Mouse (Mus musculus): ENCODE data around the gene Defb45. TPM values are rescaled to one million over a fixed set of nuclear protein-coding genes. Genes with fewer than 3 reads are reported as not detected.

The Defb45 gene
- polyA plus RNA-seq, 1 experiment from 2014 or later: not detected

- Histone ChIP-seq H3K4me1 (no peaks in the 10 kb centered on the region), H3K36me3 (no peaks in the 10 kb centered on the region), H3K4me3 (no peak within 1 kb of the TSS), H3K4me2 (replicated peaks) (no peak within 1 kb of the TSS), H3K9ac (no peak within 1 kb of the TSS), H3K27ac (no peak within 1 kb of the TSS), H3K27me3 (no peaks in the 10 kb centered on the region), H3K9me3 (no peaks in the 10 kb centered on the region)
- no peak for ATAC-seq (ENCODE audit: low FRiP score, low read depth)
- 88% methylated on average over 5 of the region's 5 CpGs for WGBS
These were observed 30.2 kb downstream of the Defb45 start, which contains the start of gene Gm17416 for GRCm38 (mm10) chr2:152569038-152569437. Gene Gm17416 (plus strand): TSS chr2:152569338.

- H3K4me3 ChIP-seq: no peak overlapping the region
- no peak overlapping the region for H3K27ac ChIP-seq
- ATAC-seq (ENCODE audit: low FRiP score, low read depth): no peak
- no peak overlapping the region for H3K4me2 ChIP-seq (replicated peaks)
- WGBS: 90% methylated on average over 7 of the region's 7 CpGs
- no peaks in the 10 kb centered on the region for H3K36me3 ChIP-seq
- H3K4me1 ChIP-seq: no peaks in the 10 kb centered on the region
- no peaks in the 10 kb centered on the region for H3K27me3 ChIP-seq
- H3K9ac ChIP-seq: no peak overlapping the region
- no peaks in the 10 kb centered on the region for H3K9me3 ChIP-seq
These were observed 42.5 kb downstream of the Defb45 start for GRCm38 (mm10) chr2:152556655-152557054.

- Histone ChIP-seq H3K27ac (no peak overlapping the region), H3K9ac (no peak overlapping the region), H3K27me3 (no peaks in the 10 kb centered on the region), H3K36me3 (no peaks in the 10 kb centered on the region), H3K4me3 (peak overlapping the region; percentile 18), H3K4me2 (replicated peaks) (peak overlapping the region; percentile 46), H3K9me3 (no peaks in the 10 kb centered on the region), H3K4me1 (no peaks in the 10 kb centered on the region)
- ATAC-seq (ENCODE audit: low FRiP score, low read depth): no peak
- 12% methylated on average over 16 of the region's 16 CpGs for WGBS
These were observed 45.3 kb downstream of the Defb45 start for GRCm38 (mm10) chr2:152553774-152554423.

- Histone ChIP-seq H3K4me1 (no peaks in the 10 kb centered on the region), H3K9ac (no peak overlapping the region), H3K36me3 (no peaks in the 10 kb centered on the region), H3K27me3 (no peaks in the 10 kb centered on the region), H3K9me3 (0 out of 2 replicates have a peak, but pooled peaks cover under 1% of the 10 kb centered on the region), H3K4me2 (replicated peaks) (no peak overlapping the region), H3K27ac (no peak overlapping the region), H3K4me3 (no peak overlapping the region)
- no peak for ATAC-seq (ENCODE audit: low FRiP score, low read depth)
- WGBS: 79% methylated on average over 5 of the region's 5 CpGs
These were observed 51.1 kb downstream of the Defb45 start for GRCm38 (mm10) chr2:152548124-152548523.

GRCm38 (mm10) chr2:152544691-152545090 lies 54.5 kb downstream of the Defb45 start:
- WGBS: 22% methylated on average over 4 of the region's 4 CpGs
- Histone ChIP-seq H3K36me3 (no peaks in the 10 kb centered on the region), H3K4me1 (peaks cover 4% of the 10 kb centered on the region; the same call in 1 of the 2 replicates), H3K9me3 (peaks cover 6% of the 10 kb centered on the region; the same call in 1 of the 2 replicates), H3K27me3 (no peaks in the 10 kb centered on the region), H3K4me3 (no peak overlapping the region), H3K4me2 (replicated peaks) (no peak overlapping the region), H3K27ac (no peak overlapping the region), H3K9ac (no peak overlapping the region)
- ATAC-seq (ENCODE audit: low FRiP score, low read depth): no peak

GRCm38 (mm10) chr2:152543478-152543877 lies 55.7 kb downstream of the Defb45 start:
- H3K4me2 ChIP-seq (replicated peaks): no peak overlapping the region
- H3K4me3 ChIP-seq: no peak overlapping the region
- no peak for ATAC-seq (ENCODE audit: low FRiP score, low read depth)
- no peaks in the 10 kb centered on the region for H3K27me3 ChIP-seq
- 55% methylated on average over 4 of the region's 4 CpGs for WGBS
- peaks cover 6% of the 10 kb centered on the region; the same call in 1 of the 2 replicates for H3K9me3 ChIP-seq
- peaks cover 4% of the 10 kb centered on the region for H3K4me1 ChIP-seq
- H3K9ac ChIP-seq: no peak overlapping the region
- H3K36me3 ChIP-seq: no peaks in the 10 kb centered on the region
- no peak overlapping the region for H3K27ac ChIP-seq

Other genes with a start within 250 kb of the Defb45 start
- gene Nrsn2, start 222.8 kb downstream of the Defb45 start, polyA plus RNA-seq (2015; fragmentation: Nextera tagmentation; extraction: Ambion mirVana): 4.4 and 4.6 TPM in 2 replicates
- gene Sox12, start 201.3 kb downstream of the Defb45 start, polyA plus RNA-seq (2015; fragmentation: Nextera tagmentation; extraction: Ambion mirVana): 11.3 and 11.9 TPM in 2 replicates
- 45.5 and 48.6 TPM in 2 replicates for gene Zcchc3, start 184.4 kb downstream of the Defb45 start, polyA plus RNA-seq (2015; fragmentation: Nextera tagmentation; extraction: Ambion mirVana)
- 0.18 and 0.19 TPM in 2 replicates for gene 6820408C15Rik, start 183.8 kb downstream of the Defb45 start, polyA plus RNA-seq (2015; fragmentation: Nextera tagmentation; extraction: Ambion mirVana)
- not detected in 2 replicates for gene Defb23, start 134.8 kb downstream of the Defb45 start, polyA plus RNA-seq (2015; fragmentation: Nextera tagmentation; extraction: Ambion mirVana)
- gene Defb20, start 122.3 kb downstream of the Defb45 start, polyA plus RNA-seq (2015; fragmentation: Nextera tagmentation; extraction: Ambion mirVana): not detected in 2 replicates
- gene Defb22, start 109.3 kb downstream of the Defb45 start, polyA plus RNA-seq (2015; fragmentation: Nextera tagmentation; extraction: Ambion mirVana): not detected in 2 replicates
- gene Defb26, start 87.7 kb downstream of the Defb45 start, polyA plus RNA-seq (2015; fragmentation: Nextera tagmentation; extraction: Ambion mirVana): not detected in 2 replicates
- not detected in 2 replicates for gene Defb28, start 81.1 kb downstream of the Defb45 start, polyA plus RNA-seq (2015; fragmentation: Nextera tagmentation; extraction: Ambion mirVana)
- gene Defb29, start 59.3 kb downstream of the Defb45 start, polyA plus RNA-seq (2015; fragmentation: Nextera tagmentation; extraction: Ambion mirVana): not detected in 2 replicates
- gene Gm17416, start 30.1 kb downstream of the Defb45 start, polyA plus RNA-seq (2015; fragmentation: Nextera tagmentation; extraction: Ambion mirVana): not detected in 2 replicates
- not detected in 2 replicates for gene Defb21, start 26.7 kb downstream of the Defb45 start, polyA plus RNA-seq (2015; fragmentation: Nextera tagmentation; extraction: Ambion mirVana)
- gene Defb19, start 19.1 kb downstream of the Defb45 start, polyA plus RNA-seq (2015; fragmentation: Nextera tagmentation; extraction: Ambion mirVana): not detected in 2 replicates
- not detected in 2 replicates for gene Defb36, start 4.9 kb upstream of the Defb45 start, polyA plus RNA-seq (2015; fragmentation: Nextera tagmentation; extraction: Ambion mirVana)
- 2.0 TPM in 1 of 2 replicates, not detected in the other for gene Defb25, start 23.7 kb upstream of the Defb45 start, polyA plus RNA-seq (2015; fragmentation: Nextera tagmentation; extraction: Ambion mirVana)
- 2.1 and 2.9 TPM in 2 replicates for gene Rem1, start 27.6 kb upstream of the Defb45 start, polyA plus RNA-seq (2015; fragmentation: Nextera tagmentation; extraction: Ambion mirVana)
- gene H13, start 70.1 kb upstream of the Defb45 start, polyA plus RNA-seq (2015; fragmentation: Nextera tagmentation; extraction: Ambion mirVana): 156 and 159 TPM in 2 replicates
- gene Mcts2, start 87.6 kb upstream of the Defb45 start, polyA plus RNA-seq (2015; fragmentation: Nextera tagmentation; extraction: Ambion mirVana): 29.2 and 30.0 TPM in 2 replicates
- gene Id1, start 136.9 kb upstream of the Defb45 start, polyA plus RNA-seq (2015; fragmentation: Nextera tagmentation; extraction: Ambion mirVana): 232 and 236 TPM in 2 replicates
- 32.0 and 34.4 TPM in 2 replicates for gene Cox4i2, start 154.8 kb upstream of the Defb45 start, polyA plus RNA-seq (2015; fragmentation: Nextera tagmentation; extraction: Ambion mirVana)
- 93.3 and 93.5 TPM in 2 replicates for gene Bcl2l1, start 232.3 kb upstream of the Defb45 start, polyA plus RNA-seq (2015; fragmentation: Nextera tagmentation; extraction: Ambion mirVana)
- 83.1 and 86.8 TPM in 2 replicates for gene Tpx2, start 248.6 kb upstream of the Defb45 start, polyA plus RNA-seq (2015; fragmentation: Nextera tagmentation; extraction: Ambion mirVana)

All from limb, embryonic 13.5 days (tissue).